Mouse (Mus musculus) heart, embryonic 14.5 days (tissue): Measurements from ENCODE around the gene Bahd1. TPM values are rescaled to one million over a fixed set of nuclear protein-coding genes. Genes with fewer than 3 reads are reported as not detected.

Experiments
- ATAC-seq: fragments of 200-750 bp; cut with Nextera tagmentation; 2 replicates; pipeline ENCODE4 v1.8.0; 2017; ENCODE audit warnings: low read depth, moderate TSS enrichment; ENCODE audit not compliant: insufficient number of reproducible peaks, insufficient read depth, low FRiP score
- H3K27ac ChIP-seq, 2 experiments: fragments of 200-500 bp in 1 of 2; fragments of 300-500 bp in 1 of 2; sonication (generic) in 1 of 2; replicated peaks in 1 of 2; 2 replicates each; pipeline ENCODE4 v1.5.1; 2012 to 2014; ENCODE audit warnings: low read depth in 2 of 2, low read length in 2 of 2, control low read depth in 1 of 2, mild to moderate bottlenecking in 1 of 2, mixed read lengths in 1 of 2; ENCODE audit not compliant: control insufficient read depth in 1 of 2, insufficient read depth in 1 of 2
- H3K27me3 ChIP-seq: fragments of 300-500 bp; sonication (generic); 2 replicates; pipeline ENCODE4 v1.6.1; 2014; ENCODE audit warnings: mild to moderate bottlenecking, low read length, control low read depth; ENCODE audit not compliant: control insufficient read depth, insufficient read depth
- H3K36me3 ChIP-seq: fragments of 300-500 bp; sonication (generic); 2 replicates; pipeline ENCODE4 v1.6.1; 2014; ENCODE audit warnings: mild to moderate bottlenecking, control low read depth, low read length, mixed read lengths; ENCODE audit not compliant: control insufficient read depth, insufficient read depth
- H3K4me1 ChIP-seq, 2 experiments: fragments of 200-500 bp in 1 of 2; fragments of 300-500 bp in 1 of 2; sonication (generic) in 1 of 2; 2 replicates each; pipeline ENCODE4 v1.6.1; 2012 to 2014; ENCODE audit warnings: low read length in 2 of 2, control low read depth in 1 of 2, mixed read lengths in 1 of 2; ENCODE audit not compliant: control insufficient read depth in 2 of 2, insufficient read depth in 2 of 2
- H3K4me2 ChIP-seq: fragments of 300-500 bp; sonication (generic); 2 replicates; pipeline ENCODE4 v1.6.1; 2014; ENCODE audit warnings: mild to moderate bottlenecking, low read length
- H3K4me3 ChIP-seq, 2 experiments: fragments of 200-500 bp in 1 of 2; fragments of 300-500 bp in 1 of 2; sonication (generic) in 1 of 2; 2 replicates each; pipeline ENCODE4 v1.5.1; 2012 to 2014; ENCODE audit warnings: low read length in 2 of 2, mild to moderate bottlenecking in 2 of 2, control low read depth in 1 of 2, low read depth in 1 of 2, moderate library complexity in 1 of 2; ENCODE audit not compliant: control insufficient read depth in 1 of 2, insufficient read depth in 1 of 2
- H3K9ac ChIP-seq: fragments of 300-500 bp; sonication (generic); 2 replicates; pipeline ENCODE4 v1.6.1; 2014; ENCODE audit warnings: mild to moderate bottlenecking, low read length
- H3K9me3 ChIP-seq: fragments of 300-500 bp; sonication (generic); 2 replicates; pipeline ENCODE4 v1.6.1; 2016; ENCODE audit warnings: low read length, control low read depth; ENCODE audit not compliant: control insufficient read depth
- WGBS: fragments of 180-500 bp; shearing (Covaris S2); extraction: QIAGEN DNeasy Blood & Tissue Kit; methylation state at CpG from one replicate; pipeline ENCODE4 v1.1.7; 2014; 5-methylcytosine and 5-hydroxymethylcytosine counted together
- polyA plus RNA-seq: library from polyadenylated mRNA; unstranded; fragments of >200 nt; fragmentation: Nextera tagmentation; extraction: Ambion mirVana; gene quantifications from 2 replicates; pipeline ENCODE4 v1.2.1, GENCODE M21; 2014

Gene Bahd1
- polyA plus RNA-seq, 1 experiment from 2014 or later: 1.6 TPM

GRCm38 (mm10) chr2:118969585-118970147 lies 69.5 kb downstream of the Bahd1 start:
- Histone ChIP-seq H3K9me3 (no peaks in the 10 kb centered on the region), H3K27me3 (peaks cover 11% of the 10 kb centered on the region), H3K4me2 (no peak overlapping the region), H3K36me3 (no peaks in the 10 kb centered on the region), H3K9ac (no peak overlapping the region), H3K4me1 (no peaks in the 10 kb centered on the region; a peak in 1 of 4 replicates), H3K27ac (no peak overlapping the region), H3K4me3 (no peak overlapping the region)
- ATAC-seq: no peak
- 74% methylated on average over 11 of the region's 11 CpGs for WGBS

- Histone ChIP-seq H3K4me1 (peaks cover 6 to 7% of the 10 kb centered on the region in 2 experiments; a peak in 3 of 4 replicates), H3K27ac (no peak overlapping the region), H3K4me3 (peak overlapping the region in 1 of 2 experiments; percentile 35; a peak in 1 of 4 replicates), H3K9me3 (no peaks in the 10 kb centered on the region), H3K27me3 (peaks cover 18% of the 10 kb centered on the region), H3K4me2 (peak overlapping the region; percentile 74; the same call in 1 of the 2 replicates), H3K9ac (no peak overlapping the region), H3K36me3 (no peaks in the 10 kb centered on the region)
- 80% methylated on average over 5 of the region's 5 CpGs for WGBS
- no peak for ATAC-seq
Measured at GRCm38 (mm10) chr2:118972048-118972447, 71.9 kb downstream of the Bahd1 start.

DNA sequence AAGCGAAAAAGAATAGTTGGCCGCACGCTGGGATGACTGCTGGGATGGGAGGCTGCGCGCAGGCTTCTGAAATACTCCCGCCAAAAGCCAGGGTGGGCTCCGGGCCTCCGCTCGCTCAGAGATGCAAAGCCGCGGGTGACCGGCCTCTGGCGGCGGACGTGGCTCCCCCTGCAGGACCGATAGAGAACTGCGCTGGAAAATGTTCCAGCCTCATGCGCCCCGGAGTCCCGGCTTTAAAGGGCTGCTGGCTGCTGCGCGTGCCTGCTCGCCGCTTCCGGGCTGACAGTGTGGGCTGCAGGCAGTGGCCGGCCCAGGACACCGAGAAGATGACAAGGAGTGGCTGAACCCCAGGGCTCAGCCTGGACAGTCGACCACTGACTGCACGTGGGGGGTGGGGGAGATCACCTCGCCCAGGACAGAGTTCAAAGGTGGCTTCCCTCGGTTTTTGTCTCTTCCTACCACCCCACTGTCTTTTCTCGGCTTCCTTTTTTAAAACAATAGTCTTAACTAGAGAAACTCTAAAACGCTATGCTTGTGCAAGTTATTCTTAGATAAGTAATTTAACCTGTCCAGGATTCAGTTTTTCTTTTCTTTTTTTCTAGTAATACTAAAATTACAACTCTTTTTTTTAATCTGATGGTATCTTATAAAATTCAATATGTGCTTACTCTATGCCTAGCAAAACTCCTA lies 72.7 kb downstream of the Bahd1 start:
- ATAC-seq: peak; percentile 73
- Histone ChIP-seq H3K4me3 (peak overlapping the region; percentile 35 to 38), H3K36me3 (no peaks in the 10 kb centered on the region), H3K4me2 (peak overlapping the region; percentile 74), H3K9me3 (no peaks in the 10 kb centered on the region), H3K4me1 (peaks cover 7% of the 10 kb centered on the region in 2 experiments; a peak in 3 of 4 replicates), H3K27ac (no peak overlapping the region), H3K9ac (peak overlapping the region; percentile 63), H3K27me3 (peaks cover 21% of the 10 kb centered on the region)
- WGBS: under 1% methylated on average over 33 of the region's 33 CpGs

Other genes with a start within 250 kb of the Bahd1 start
- gene Pak6, start 237.1 kb upstream of the Bahd1 start, polyA plus RNA-seq: 8.3 and 8.6 TPM in 2 replicates
- gene Ankrd63, start 196.4 kb upstream of the Bahd1 start, polyA plus RNA-seq: 2.1 and 3.0 TPM in 2 replicates
- gene Plcb2, start 171.9 kb upstream of the Bahd1 start, polyA plus RNA-seq: 2.0 and 2.6 TPM in 2 replicates
- gene Inafm2, start 154.6 kb upstream of the Bahd1 start, polyA plus RNA-seq: 64.4 and 68.0 TPM in 2 replicates
- gene Ccdc9b, start 137.7 kb upstream of the Bahd1 start, polyA plus RNA-seq: 1.7 and 2.2 TPM in 2 replicates
- not detected in 2 replicates for gene Phgr1, start 127.6 kb upstream of the Bahd1 start, polyA plus RNA-seq
- 0.18 and 0.27 TPM in 2 replicates for gene Disp2, start 120.7 kb upstream of the Bahd1 start, polyA plus RNA-seq
- 89.1 and 106 TPM in 2 replicates for gene Knstrn, start 86.4 kb upstream of the Bahd1 start, polyA plus RNA-seq
- 70.6 and 75.6 TPM in 2 replicates for gene Ivd, start 38.4 kb upstream of the Bahd1 start, polyA plus RNA-seq
- gene Chst14, start 26.1 kb downstream of the Bahd1 start, polyA plus RNA-seq: 21.3 and 25.7 TPM in 2 replicates
- gene Ccdc32, start 129.0 kb downstream of the Bahd1 start, polyA plus RNA-seq: 17.7 and 17.9 TPM in 2 replicates
- gene Rpusd2, start 134.4 kb downstream of the Bahd1 start, polyA plus RNA-seq: 3.3 and 4.5 TPM in 2 replicates
- 25.6 and 29.5 TPM in 2 replicates for gene Knl1, start 146.7 kb downstream of the Bahd1 start, polyA plus RNA-seq
- 27.3 and 28.9 TPM in 2 replicates for gene Rad51, start 212.4 kb downstream of the Bahd1 start, polyA plus RNA-seq